Mouse (Mus musculus): Measurements from ENCODE around the gene Ccne1.
A peak's percentile ranks its signal among the peaks of the same experiment; 100 is the strongest.
"Not testable (repeated sequence)": the region's sequence is repeated elsewhere in the genome, so short reads cannot be mapped to it uniquely, and the experiment has no call there.

The Ccne1 gene

GRCm38 (mm10) chr7:38107371-38108259 lies at the start of gene Ccne1:
Ccne1 (minus strand) TSS chr7:38107534.
- peak; percentile 84 for DNase-seq (ENCODE audit: low read depth, low spot score)

DNA sequence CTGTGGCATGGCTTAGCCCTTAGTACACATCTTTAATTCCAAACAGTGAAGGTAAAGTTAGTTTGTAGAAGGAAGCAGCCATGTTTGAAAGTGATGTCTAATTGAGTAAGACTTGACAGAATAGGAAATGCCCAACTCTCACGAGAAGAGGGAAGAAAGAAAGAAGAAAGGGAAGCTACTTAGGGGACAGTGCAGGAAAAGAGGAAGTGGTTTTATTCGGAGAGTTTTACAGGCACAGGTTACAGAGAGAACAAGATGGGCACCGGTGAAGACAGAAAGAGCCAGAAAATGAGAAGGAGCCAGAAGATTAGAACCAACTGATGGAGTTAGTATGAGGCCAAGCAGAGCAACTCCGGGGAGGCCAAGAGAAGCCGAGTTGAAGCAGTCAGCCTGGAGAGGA lies 48.5 kb upstream of the Ccne1 start:
- no peak for DNase-seq (ENCODE audit: low read depth, low spot score)

- no peak for DNase-seq (ENCODE audit: low read depth, low spot score)
Measured at GRCm38 (mm10) chr7:38152571-38152970, 45.2 kb upstream of the Ccne1 start.

DNA sequence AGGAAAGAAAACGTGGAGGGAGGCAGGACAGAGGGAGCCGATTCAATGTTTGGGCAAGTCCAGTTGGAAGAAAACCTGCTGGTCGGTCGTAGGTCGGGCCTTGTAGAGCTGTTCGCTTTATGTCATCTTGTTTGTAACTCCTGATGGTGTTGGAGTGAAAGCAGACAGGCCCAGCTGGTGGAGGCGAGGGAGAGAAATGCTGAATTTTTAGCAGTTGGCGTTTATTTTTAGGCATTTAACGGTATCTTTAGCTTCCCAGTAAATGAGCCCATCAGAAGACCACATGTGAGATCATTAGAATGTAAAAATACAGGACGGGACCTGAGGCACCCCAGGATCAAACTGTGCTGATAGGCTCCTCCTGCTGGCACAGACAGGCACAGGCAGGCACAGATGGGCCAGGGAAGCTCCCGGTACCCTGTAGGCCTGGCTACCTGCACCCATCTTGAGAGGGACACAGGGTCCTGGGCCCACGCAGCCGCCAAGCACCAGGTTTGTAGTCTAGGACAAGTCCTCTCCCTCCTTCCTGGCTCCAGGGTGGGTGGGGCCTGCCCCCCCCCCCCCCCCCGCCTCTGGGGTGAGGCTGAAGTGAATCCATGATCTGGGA lies 44.5 kb upstream of the Ccne1 start:
- DNase-seq (ENCODE audit: low read depth, low spot score) = peak; percentile 50

- DNase-seq (ENCODE audit: low read depth, low spot score) = no peak
Measured at GRCm38 (mm10) chr7:38147477-38147876, 40.1 kb upstream of the Ccne1 start.

GRCm38 (mm10) chr7:38141747-38142545 lies 34.6 kb upstream of the Ccne1 start:
- peak; percentile 51 for DNase-seq (ENCODE audit: low read depth, low spot score)

- peak; percentile 74 for DNase-seq (ENCODE audit: low read depth, low spot score)
Measured at GRCm38 (mm10) chr7:38140324-38140723, 33.0 kb upstream of the Ccne1 start.

- no peak for DNase-seq (ENCODE audit: low read depth, low spot score)
Measured at GRCm38 (mm10) chr7:38134471-38134870, 27.1 kb upstream of the Ccne1 start.

DNA sequence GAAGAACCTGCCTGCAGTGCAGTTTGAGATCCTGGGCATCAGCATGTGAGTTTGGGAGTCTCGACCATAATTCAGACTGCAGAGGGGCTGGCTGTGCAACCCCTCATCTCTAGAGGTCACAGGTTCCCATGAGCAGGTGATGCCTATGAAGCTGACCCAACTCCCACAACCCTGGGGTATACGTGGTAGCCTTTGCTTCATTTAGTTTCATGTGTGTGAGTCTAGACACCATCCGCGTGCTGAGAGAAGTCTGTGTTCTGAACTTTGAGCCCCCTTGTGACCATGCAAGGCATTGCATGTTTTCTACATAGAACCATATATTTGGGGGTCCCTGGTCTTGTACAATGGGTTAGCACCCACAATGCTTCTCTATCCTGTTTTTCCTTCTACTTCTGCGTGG lies 23.9 kb upstream of the Ccne1 start:
- DNase-seq (ENCODE audit: low read depth, low spot score) = no peak

GRCm38 (mm10) chr7:38129986-38130729 lies 22.8 kb upstream of the Ccne1 start:
- DNase-seq (ENCODE audit: low read depth, low spot score) = no peak

DNA sequence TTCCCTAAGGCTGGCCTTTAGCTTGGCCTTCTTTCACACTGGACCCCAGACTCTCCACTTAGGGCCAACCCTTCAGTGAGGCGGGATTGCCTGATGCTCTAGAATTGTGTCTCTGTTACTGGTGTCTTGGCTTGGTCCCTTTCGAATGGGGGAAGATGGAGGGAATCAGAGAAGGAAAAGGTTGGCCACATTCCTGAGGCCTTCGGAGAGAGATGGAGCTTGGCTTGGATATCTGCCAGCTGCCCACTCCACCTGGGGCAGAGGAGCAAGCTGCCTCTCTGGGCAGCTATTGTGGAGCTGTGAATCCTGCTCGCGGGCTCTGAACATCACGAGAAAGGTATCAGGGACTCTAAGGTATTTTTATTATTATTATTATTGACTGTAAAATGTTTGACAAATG lies 22.2 kb upstream of the Ccne1 start:
- DNase-seq (ENCODE audit: low read depth, low spot score) = no peak

- not testable (repeated sequence) for DNase-seq (ENCODE audit: low read depth, low spot score)
Measured at GRCm38 (mm10) chr7:38128256-38128655, 20.9 kb upstream of the Ccne1 start.

DNA sequence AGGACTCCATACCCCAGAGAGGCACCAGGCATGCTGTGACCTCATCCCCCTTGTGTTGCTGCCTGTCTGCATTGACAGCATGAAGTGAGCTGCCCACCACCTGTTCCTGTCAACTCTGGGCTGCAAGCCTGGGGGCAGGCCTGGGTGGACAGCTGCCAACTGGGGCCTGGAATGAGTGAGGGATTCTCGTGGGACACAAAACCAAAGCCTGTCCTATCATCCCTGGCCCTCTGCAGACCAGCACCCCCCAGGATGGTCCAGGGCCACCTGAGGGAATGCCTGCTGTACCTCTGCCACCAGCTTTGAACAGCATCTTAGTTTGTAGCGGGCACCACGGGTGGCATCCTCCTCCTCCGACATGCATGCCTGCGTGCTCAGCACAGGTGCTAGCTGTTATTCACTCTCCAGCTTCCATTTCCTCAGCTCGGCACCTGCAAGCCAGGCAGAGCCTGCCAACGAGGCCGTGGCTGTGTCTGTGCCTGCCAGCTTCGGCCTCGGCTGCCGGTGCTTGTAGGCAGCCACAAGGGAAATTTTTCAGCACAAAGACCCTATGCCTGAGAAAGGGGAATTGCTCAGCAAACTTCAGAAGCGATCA lies 18.3 kb upstream of the Ccne1 start:
- no peak for DNase-seq (ENCODE audit: low read depth, low spot score)

DNA sequence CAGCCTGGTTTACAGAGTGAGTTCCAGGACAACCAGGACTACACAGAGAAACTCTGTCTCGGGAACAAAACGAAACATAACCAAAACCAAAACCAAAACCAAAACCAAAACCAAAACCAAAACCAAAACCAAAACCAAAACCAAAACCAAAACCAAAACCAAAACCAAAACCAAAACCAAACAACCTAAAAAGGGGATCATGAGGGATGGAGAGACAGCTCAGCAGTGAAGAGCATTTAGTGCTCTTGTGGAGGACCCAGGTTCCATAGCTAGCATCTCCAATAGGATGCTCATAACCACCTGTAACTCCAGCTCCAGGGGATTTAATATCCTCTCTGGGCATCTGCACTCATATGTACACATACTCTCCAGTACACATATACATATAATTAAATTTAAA lies 16.8 kb upstream of the Ccne1 start:
- not testable (repeated sequence) for DNase-seq (ENCODE audit: low read depth, low spot score)

GRCm38 (mm10) chr7:38118594-38118993 lies 11.3 kb upstream of the Ccne1 start:
- DNase-seq (ENCODE audit: low read depth, low spot score) = no peak

DNA sequence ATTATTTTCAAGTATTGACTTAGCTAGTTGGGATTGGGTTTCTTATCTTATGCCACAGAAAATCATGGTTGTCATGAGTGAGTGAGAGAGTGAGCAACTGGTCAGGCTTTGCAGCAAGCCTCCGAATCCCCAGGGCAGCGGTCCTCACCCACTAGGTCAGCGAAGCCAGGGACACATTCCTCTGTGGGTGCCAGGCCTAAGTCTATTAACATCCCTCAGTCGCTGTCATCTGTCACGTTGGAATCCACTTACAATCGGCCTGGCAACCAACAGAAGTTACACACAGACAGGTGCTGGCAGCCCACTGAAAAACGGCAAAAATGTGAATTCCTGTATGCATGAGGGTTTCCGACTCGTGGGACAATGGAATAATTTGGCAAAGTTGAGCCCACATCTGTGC lies 5.1 kb upstream of the Ccne1 start:
- DNase-seq (ENCODE audit: low read depth, low spot score) = no peak

DNA sequence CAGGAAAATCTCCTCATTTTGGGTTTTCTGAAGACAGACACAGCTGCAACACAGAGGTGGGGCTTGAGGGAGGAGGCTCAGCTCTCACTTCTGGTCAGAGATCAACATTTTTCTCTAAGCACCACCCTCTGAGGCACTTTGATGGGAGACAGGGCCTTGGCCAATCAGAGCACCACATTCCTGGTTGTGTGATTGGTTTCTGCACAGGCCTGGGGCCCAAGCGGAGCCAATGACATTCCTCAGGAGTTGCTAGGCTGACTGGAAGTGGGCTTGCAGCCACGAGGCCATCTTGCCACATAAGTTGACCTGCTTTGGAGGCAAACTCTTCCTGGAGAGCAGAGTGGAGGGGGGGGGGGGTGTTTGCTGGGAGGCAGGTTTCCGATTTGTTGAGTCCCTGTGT lies 4.7 kb upstream of the Ccne1 start:
- DNase-seq (ENCODE audit: low read depth, low spot score) = no peak

- DNase-seq (ENCODE audit: low read depth, low spot score) = no peak
Measured at GRCm38 (mm10) chr7:38108260-38108632, 912 bp upstream of the Ccne1 start.

- DNase-seq (ENCODE audit: low read depth, low spot score) = no peak
Measured at GRCm38 (mm10) chr7:38106711-38107311, 523 bp downstream of the Ccne1 start.

DNA sequence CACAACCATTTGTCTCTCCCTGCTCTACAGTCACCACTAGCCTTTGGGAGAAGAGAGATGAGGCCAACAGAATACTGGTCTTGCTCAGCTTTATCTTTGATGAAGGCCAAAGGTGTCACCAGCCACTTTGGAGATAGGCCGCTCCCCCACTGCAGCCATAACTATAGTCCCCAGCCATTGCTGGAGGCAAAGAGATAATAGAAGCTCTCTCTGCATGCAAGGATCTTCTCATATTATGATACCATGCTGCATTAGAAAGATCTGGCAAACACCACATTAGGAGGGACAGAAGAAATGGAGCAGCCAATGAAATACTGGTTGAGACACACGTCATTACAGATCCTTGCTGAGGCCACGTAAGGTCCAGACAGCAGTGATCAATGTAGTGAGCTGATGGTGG lies 2.0 kb downstream of the Ccne1 start:
- DNase-seq (ENCODE audit: low read depth, low spot score) = no peak

GRCm38 (mm10) chr7:38104097-38104496 lies 3.2 kb downstream of the Ccne1 start:
- DNase-seq (ENCODE audit: low read depth, low spot score) = no peak

Measured in telencephalon, adult 2 months (tissue).